Mouse (Mus musculus) lung, adult 2 months (tissue): ENCODE data around the gene Fmc1.

Source experiments
- CTCF ChIP-seq: fragments of 200-500 bp; IDR thresholded peaks from 2 replicates; pipeline ENCODE4 v1.5.1; 2011; ENCODE audit warnings: mild to moderate bottlenecking, low read length, control low read depth; ENCODE audit not compliant: insufficient read depth
- POLR2A ChIP-seq: fragments of 200-500 bp; IDR thresholded peaks from 2 replicates; pipeline ENCODE4 v1.6.1; 2011; ENCODE audit warnings: low read depth, mild to moderate bottlenecking, control low read depth, low read length, borderline replicate concordance; ENCODE audit errors: extremely low read depth

- TF ChIP-seq POLR2A (peak; percentile 94), CTCF (no peak)
Observed at GRCm38 (mm10) chr6:38551062-38551988, 18.0 kb downstream of the Fmc1 start, which contains the start of gene Luc7l2.
